Mouse (Mus musculus) G1E (cell line): ENCODE measurements at regions not wholly inside any gene's neighbourhood (a gene's known extent, or its start where the extent isn't known, plus 50 kb on each side); places are given as distances from the start of the nearest gene placed in this dataset.

Experiments
- CTCF ChIP-seq: IDR thresholded peaks from 2 replicates; pipeline ENCODE4 v1.5.1; 2012; ENCODE audit warnings: low read depth, low read length, inconsistent platforms, mixed read lengths
- POLR2AphosphoS5 ChIP-seq: IDR thresholded peaks from 2 replicates; pipeline ENCODE4 v1.6.1; 2012; ENCODE audit warnings: low read depth, low read length, inconsistent platforms; ENCODE audit not compliant: insufficient replicate concordance

DNA sequence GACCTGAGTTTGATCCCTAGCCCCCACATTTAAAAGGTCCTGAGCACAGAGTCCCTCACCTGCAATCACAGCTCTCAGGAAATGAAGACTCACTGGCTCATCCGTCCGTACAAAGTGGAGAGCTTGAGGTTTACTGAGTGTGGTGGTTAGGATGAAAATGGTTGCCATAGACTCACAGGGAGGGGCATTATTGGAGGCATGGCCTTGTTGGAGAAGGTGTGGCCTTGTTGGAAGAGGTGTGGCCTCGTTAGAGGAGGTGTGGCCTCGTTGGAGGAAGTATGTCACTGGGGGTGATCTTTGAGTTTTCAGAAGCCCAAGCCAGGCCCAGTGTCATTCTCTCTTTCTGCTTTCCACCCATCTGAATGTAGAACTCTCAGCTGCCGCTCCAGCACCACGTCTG is 122.9 kb downstream of the Gm10260 start:
- TF ChIP-seq CTCF (no peak), POLR2AphosphoS5 (no peak)
